Mouse (Mus musculus) heart, postnatal 36 days (tissue): ENCODE data around the gene Btbd19. TPM values are rescaled to one million over a fixed set of nuclear protein-coding genes. Genes with fewer than 3 reads are reported as not detected.

Source experiments
- DNase-seq, 2 experiments: peaks; one replicate each; pipeline ENCODE4 v3.0.0; 2021 to 2022
- intact Hi-C: fragments of 180-260 bp; cut with DNase I; formaldehyde crosslinking; loops from one replicate; pipeline ENCODE4 v1.15.1; 2025
- microRNA-seq, 2 experiments: library from miRNA; unstranded; fragments of <30 nt; microRNA quantifications; one replicate each; pipeline ENCODE4 v1.2.0; 2021; ENCODE audit warnings: borderline number of aligned reads in 2 of 2
- total RNA-seq, 2 experiments: library from RNA; stranded (reverse); gene quantifications; 2 replicates each; pipeline ENCODE4 v1.2.3; 2021

Gene Btbd19
- total RNA-seq, 2 experiments from 2014 or later, result 1.8 to 2.4 TPM

GRCm38 (mm10) chr4:117094626-117095361 is 30.7 kb downstream of the Btbd19 start:
- no peak for DNase-seq
- intact Hi-C loops, result no loop called here

GRCm38 (mm10) chr4:117090586-117090985 is 34.9 kb downstream of the Btbd19 start:
- intact Hi-C loops, result no loop called here

GRCm38 (mm10) chr4:117087948-117088640 is 37.4 kb downstream of the Btbd19 start:
- intact Hi-C loops, result no loop called here
- DNase-seq, result no peak

More at GRCm38 (mm10) chr4:117090586-117090985, 34.9 kb downstream of the Btbd19 start:
- DNase-seq, result no peak

- intact Hi-C loops, result no loop called here
- no peak for DNase-seq
Measured at GRCm38 (mm10) chr4:117071183-117071582, 54.3 kb downstream of the Btbd19 start.

- intact Hi-C loops, result no loop called here
- no peak for DNase-seq
Measured at GRCm38 (mm10) chr4:117070624-117071023, 54.9 kb downstream of the Btbd19 start.

GRCm38 (mm10) chr4:117069647-117070046 is 55.9 kb downstream of the Btbd19 start:
- intact Hi-C loops, result no loop called here

More at GRCm38 (mm10) chr4:117069647-117070046, 55.9 kb downstream of the Btbd19 start:
- DNase-seq, result no peak

Small RNAs within 50 kb of the gene (microRNA-seq; reads per million reads assigned to microRNA genes)
- gene Gm22398, result 0 reads per million in 2 experiments

Other genes starting within 250 kb of the Btbd19 start
- 1 to 10 TPM; 1.1 to 1.4 TPM for gene Zswim5, start 248.3 kb downstream of the Btbd19 start, total RNA-seq
- gene Urod, start 131.3 kb downstream of the Btbd19 start, total RNA-seq, result 100 to 1,000 TPM; 100 to 101 TPM
- gene Hectd3, start 130.4 kb downstream of the Btbd19 start, total RNA-seq, result 10 to 100 TPM; 17.3 to 17.4 TPM
- gene Eif2b3, start 106.3 kb downstream of the Btbd19 start, total RNA-seq, result 10 to 100 TPM; 15.5 to 18.9 TPM
- 1 to 10 TPM; 1.3 to 2.3 TPM for gene Ptch2, start 29.6 kb downstream of the Btbd19 start, total RNA-seq
- gene Tctex1d4, start 1.1 kb upstream of the Btbd19 start, total RNA-seq, result not detected
- gene Plk3, start 8.2 kb upstream of the Btbd19 start, total RNA-seq, result 1 to 10 TPM; 1.2 to 2.4 TPM
- 100 to 1,000 TPM; 550 to 602 TPM for gene Rps8, start 30.5 kb upstream of the Btbd19 start, total RNA-seq
- under 1 TPM; 0.33 to 0.60 TPM for gene Kif2c, start 56.9 kb upstream of the Btbd19 start, total RNA-seq
- 10 to 100 TPM; 26.5 to 28.5 TPM for gene Tmem53, start 126.2 kb upstream of the Btbd19 start, total RNA-seq
- gene Armh1, start 126.4 kb upstream of the Btbd19 start, total RNA-seq, result not detected